Mouse (Mus musculus) G1E (cell line): ENCODE results near the gene Pkn2. TPM values are rescaled to one million over a fixed set of nuclear protein-coding genes. Genes with fewer than 3 reads are reported as not detected.

ENCODE experiments used
- ATAC-seq: 2 replicates; pipeline ENCODE4 v1.8.0; 2016; ENCODE audit warnings: mild to moderate bottlenecking; ENCODE audit not compliant: insufficient number of reproducible peaks, poor library complexity, low FRiP score, severe bottlenecking; ENCODE audit errors: extremely low read depth
- DNase-seq: peaks from one replicate; pipeline ENCODE4 v3.0.0; 2012; ENCODE audit warnings: low spot score
- H3K27me3 ChIP-seq: 2 replicates; pipeline ENCODE4 v1.6.1; 2012; ENCODE audit warnings: mild to moderate bottlenecking, low read length, inconsistent platforms; ENCODE audit not compliant: insufficient read depth
- H3K36me3 ChIP-seq: replicated peaks from 2 replicates; pipeline ENCODE3; 2012; ENCODE audit warnings: mild to moderate bottlenecking, inconsistent platforms
- H3K4me1 ChIP-seq: 2 replicates; pipeline ENCODE4 v1.6.1; 2012; ENCODE audit warnings: low read depth, low read length, inconsistent platforms, mixed read lengths; ENCODE audit not compliant: insufficient read depth
- H3K4me3 ChIP-seq: 2 replicates; pipeline ENCODE4 v1.5.1; 2012; ENCODE audit warnings: low read depth, mild to moderate bottlenecking, inconsistent platforms, low read length, moderate library complexity, mixed read lengths
- H3K9me3 ChIP-seq: replicated peaks from 2 replicates; pipeline ENCODE4 v1.6.1; 2012; ENCODE audit warnings: inconsistent platforms
- CTCF ChIP-seq: IDR thresholded peaks from 2 replicates; pipeline ENCODE4 v1.5.1; 2012; ENCODE audit warnings: low read depth, low read length, inconsistent platforms, mixed read lengths
- GATA1 ChIP-seq: IDR thresholded peaks from 2 replicates; pipeline ENCODE4 v1.6.1; 2012; ENCODE audit warnings: borderline replicate concordance, low read length, inconsistent platforms, mixed read lengths
- GATA2 ChIP-seq: IDR thresholded peaks from 2 replicates; pipeline ENCODE4 v1.6.1; 2012; ENCODE audit warnings: low read depth, low read length, inconsistent platforms, borderline replicate concordance
- POLR2AphosphoS5 ChIP-seq: IDR thresholded peaks from 2 replicates; pipeline ENCODE4 v1.6.1; 2012; ENCODE audit warnings: low read depth, low read length, inconsistent platforms; ENCODE audit not compliant: insufficient replicate concordance
- TAL1 ChIP-seq: conservative IDR thresholded peaks from 2 replicates; pipeline ENCODE4 v1.6.1; 2012; ENCODE audit warnings: low read depth, low read length, inconsistent platforms, mixed read lengths
- polyA plus RNA-seq: library from polyadenylated mRNA; stranded (reverse); fragments of >175 nt; gene quantifications from 2 replicates; pipeline ENCODE4 v1.2.3, GENCODE M21; 2012
- total RNA-seq, 2 experiments: library from RNA; stranded (forward) in 1 of 2; stranded (reverse) in 1 of 2; fragments of 200-1000 nt in 1 of 2; fragments of >200 nt in 1 of 2; fragmentation: Nextera tagmentation in 1 of 2; gene quantifications; 2 replicates each; pipeline ENCODE4 v1.2.3; 2014 to 2017

Gene Pkn2
- total and polyA plus RNA-seq, 3 experiments, result 23.2 to 102 (median 95.0) TPM

DNA sequence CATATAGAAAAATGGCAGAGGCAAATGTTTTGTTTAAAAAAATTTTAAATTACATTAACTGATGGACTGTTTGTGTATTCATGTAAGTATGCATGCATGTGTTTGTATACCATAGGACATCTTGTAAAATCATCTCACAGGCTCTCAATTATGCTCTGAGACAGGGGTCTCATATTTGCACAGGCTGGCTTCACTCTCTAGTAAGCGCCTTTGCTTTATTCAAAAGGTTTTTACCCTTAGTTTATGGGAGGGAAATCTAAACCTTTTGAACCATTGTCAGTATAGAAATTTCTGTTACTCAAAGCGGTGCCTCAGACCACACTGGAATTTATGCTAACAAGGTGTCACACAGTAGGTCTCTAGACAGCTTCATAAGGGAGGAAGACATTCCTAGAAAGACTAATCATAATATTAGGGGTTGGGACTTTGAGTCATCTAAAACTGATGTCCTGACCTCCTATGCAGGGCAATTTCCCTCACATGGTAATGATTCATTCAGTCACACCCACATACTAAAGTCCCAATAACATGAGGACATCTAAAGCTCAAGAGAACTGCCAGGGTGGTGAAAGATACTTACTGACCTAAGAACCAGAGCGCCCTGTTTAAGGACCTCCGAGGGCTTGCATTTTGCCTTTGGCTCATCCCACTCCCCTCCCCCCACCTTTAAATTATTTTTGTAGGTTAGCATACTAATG, 55.2 kb downstream of the Pkn2 start:
- H3K36me3 ChIP-seq, result peaks cover 60% of the 10 kb centered on the region

DNA sequence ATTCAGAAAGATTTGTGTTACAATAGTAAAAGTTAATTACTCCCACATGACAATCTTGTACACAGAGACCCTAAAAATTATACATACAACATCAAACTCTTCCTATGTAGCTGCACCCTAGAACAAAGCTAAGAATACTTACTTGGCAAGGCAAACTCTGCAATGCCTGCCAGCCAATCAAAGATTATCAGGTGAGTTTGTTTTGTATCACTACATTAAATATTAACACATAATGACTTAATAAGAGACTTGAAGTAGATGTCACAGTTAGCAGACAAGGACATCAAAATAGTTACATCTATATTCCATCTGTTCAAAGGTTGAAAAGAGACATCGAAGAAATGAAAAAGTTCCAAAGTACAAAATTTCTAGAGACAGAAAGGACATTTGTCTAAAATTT, 58.2 kb downstream of the Pkn2 start:
- Histone ChIP-seq H3K27me3 (no peaks in the 10 kb centered on the region), H3K4me3 (no peak overlapping the region), H3K9me3 (no peaks in the 10 kb centered on the region), H3K36me3 (peaks cover 61% of the 10 kb centered on the region), H3K4me1 (no peaks in the 10 kb centered on the region)
- DNase-seq (no peak), ATAC-seq (no peak)
- no peak for TF ChIP-seq POLR2AphosphoS5
- no peak for TF ChIP-seq GATA1
- TF ChIP-seq CTCF, result no peak
- TF ChIP-seq GATA2, result no peak
- TF ChIP-seq TAL1, result no peak

More for the DNA sequence above, 55.2 kb downstream of the Pkn2 start:
- Histone ChIP-seq H3K4me3 (no peak overlapping the region), H3K27me3 (no peaks in the 10 kb centered on the region), H3K4me1 (no peaks in the 10 kb centered on the region), H3K9me3 (no peaks in the 10 kb centered on the region)
- DNase-seq (no peak), ATAC-seq (no peak)
- no peak for TF ChIP-seq POLR2AphosphoS5
- TF ChIP-seq CTCF, result no peak
- TF ChIP-seq GATA1, result no peak
- no peak for TF ChIP-seq TAL1
- no peak for TF ChIP-seq GATA2

DNA sequence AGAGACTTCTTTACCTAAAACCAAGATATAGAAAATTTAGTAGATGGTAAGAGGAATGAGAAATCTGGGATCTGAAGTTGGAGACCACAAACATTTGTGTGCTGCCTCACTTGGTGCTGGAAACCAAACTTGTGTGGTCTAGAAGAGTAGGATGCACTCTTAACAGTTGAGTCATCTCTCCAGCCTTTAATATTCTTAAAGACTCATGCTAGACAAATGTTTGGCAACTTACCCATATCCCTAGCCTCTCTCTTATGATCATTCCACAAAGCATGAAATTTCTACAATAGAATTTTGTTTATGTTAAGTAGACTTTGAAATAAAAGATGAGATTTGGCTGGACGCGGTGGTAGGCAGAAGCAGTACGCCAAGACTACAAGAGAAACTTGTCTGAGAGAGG, 64.3 kb downstream of the Pkn2 start:
- no peak overlapping the region for H3K4me3 ChIP-seq
- no peaks in the 10 kb centered on the region for H3K27me3 ChIP-seq
- DNase-seq (no peak), ATAC-seq (no peak)
- no peaks in the 10 kb centered on the region for H3K4me1 ChIP-seq
- TF ChIP-seq TAL1 (no peak), CTCF (no peak), POLR2AphosphoS5 (no peak), GATA1 (no peak), GATA2 (no peak)
- H3K9me3 ChIP-seq, result no peaks in the 10 kb centered on the region
- H3K36me3 ChIP-seq, result peaks cover 60% of the 10 kb centered on the region

DNA sequence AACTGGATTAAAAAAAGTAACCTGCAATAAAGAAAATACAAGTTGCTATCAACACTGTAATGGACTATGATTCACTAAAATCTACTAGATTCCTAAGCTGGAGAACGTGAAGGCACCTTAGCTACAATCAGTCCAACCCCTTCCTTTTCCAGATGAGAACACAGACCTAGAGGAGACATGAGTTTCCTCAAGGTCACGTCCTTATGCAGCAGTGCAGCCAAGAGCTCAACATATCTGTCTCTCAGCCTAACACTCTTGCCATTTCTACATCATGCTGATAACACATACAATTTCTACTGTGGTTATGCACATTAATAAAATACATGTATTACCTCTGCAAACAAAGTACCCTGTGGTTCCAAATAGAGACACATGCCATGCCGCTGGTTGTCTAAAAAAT, 70.2 kb downstream of the Pkn2 start:
- no peak for ATAC-seq
- TF ChIP-seq GATA1 (no peak), GATA2 (no peak), POLR2AphosphoS5 (no peak), TAL1 (no peak), CTCF (no peak)
- Histone ChIP-seq H3K36me3 (peaks cover 67% of the 10 kb centered on the region), H3K9me3 (no peaks in the 10 kb centered on the region), H3K4me3 (no peak overlapping the region), H3K4me1 (no peaks in the 10 kb centered on the region), H3K27me3 (no peaks in the 10 kb centered on the region)
- DNase-seq, result no peak

DNA sequence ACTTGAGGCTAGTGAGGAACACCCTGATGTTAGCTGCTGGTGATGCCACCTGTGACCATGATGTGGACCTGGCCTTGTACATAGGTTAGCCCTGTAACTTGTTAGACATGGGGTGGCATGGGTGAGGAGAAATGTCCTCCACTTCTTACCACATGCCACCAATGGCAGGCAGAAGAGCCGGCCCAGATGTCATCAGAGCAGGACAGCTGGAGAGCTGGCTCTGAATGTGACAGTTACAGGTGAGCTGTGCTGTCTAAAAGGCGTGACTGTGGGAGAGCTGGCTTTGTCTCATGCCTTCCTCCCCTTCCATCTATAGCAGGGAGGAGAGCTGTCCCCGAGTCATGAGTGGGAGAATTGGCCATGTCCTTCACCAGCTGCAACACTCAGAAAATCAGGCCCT, 86.2 kb downstream of the Pkn2 start:
- ATAC-seq, result no peak
- peaks cover 73% of the 10 kb centered on the region for H3K36me3 ChIP-seq
- no peak overlapping the region for H3K4me3 ChIP-seq
- TF ChIP-seq TAL1 (no peak), CTCF (no peak)
- no peak for DNase-seq
- no peaks in the 10 kb centered on the region for H3K9me3 ChIP-seq
- H3K27me3 ChIP-seq, result no peaks in the 10 kb centered on the region
- no peaks in the 10 kb centered on the region for H3K4me1 ChIP-seq

DNA sequence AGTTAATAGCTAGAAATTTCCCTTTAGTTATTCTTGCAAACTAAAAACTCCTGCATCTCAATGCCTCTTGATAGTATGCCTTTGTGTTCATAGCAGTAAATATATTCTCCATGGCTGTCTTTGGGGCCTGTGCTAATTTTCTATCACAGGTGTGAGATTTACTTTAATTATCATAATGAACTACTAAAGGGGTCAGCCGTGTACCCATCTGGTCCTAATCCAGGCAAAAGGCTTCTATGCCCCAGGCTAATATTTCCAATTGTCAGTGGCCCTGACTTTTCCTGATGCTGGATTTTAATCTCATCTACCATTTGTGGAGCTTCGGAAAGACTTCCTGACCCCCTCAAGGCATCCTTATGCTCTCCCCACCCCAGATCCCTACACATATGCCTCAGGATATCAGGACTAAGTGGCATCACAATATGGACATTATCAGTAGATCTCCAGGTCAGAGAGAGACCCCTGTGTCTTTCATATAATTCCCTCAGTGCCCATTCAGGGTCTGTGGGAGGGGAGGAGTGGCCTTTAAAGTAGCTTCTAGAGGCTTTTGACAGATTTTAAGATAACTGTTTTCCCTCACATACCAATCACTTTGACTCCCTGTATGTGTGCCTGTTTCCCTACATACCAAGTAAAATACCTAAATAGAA, 95.3 kb downstream of the Pkn2 start:
- no peak for TF ChIP-seq CTCF
- no peak for TF ChIP-seq TAL1
- no peak for TF ChIP-seq GATA1
- TF ChIP-seq GATA2, result no peak
- no peak for TF ChIP-seq POLR2AphosphoS5
- no peak overlapping the region for H3K4me3 ChIP-seq
- no peak for ATAC-seq
- DNase-seq, result no peak
- no peaks in the 10 kb centered on the region for H3K27me3 ChIP-seq
- H3K4me1 ChIP-seq, result peaks cover 8% of the 10 kb centered on the region; the same call in 1 of the 2 replicates
- H3K9me3 ChIP-seq, result no peaks in the 10 kb centered on the region
- peaks cover 86% of the 10 kb centered on the region for H3K36me3 ChIP-seq

DNA sequence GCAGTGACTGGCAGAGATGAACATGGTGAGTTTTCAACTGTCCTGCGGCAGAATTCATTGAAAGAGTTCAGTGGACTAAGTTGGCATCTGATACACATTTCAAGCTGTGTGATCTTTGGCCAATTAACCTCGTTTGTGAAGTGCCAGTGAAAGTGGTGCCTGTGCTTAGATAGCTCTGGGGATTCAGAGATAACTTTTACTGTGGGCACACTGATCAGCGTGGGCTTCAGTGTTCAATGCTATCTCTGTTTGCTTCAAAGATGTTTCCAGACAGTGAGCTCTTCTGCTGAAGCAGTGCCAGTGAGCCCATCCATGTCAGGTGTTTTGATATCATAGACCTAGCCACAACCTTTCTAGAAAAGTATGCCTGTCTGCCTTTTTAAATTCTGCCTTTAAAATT, 104.6 kb downstream of the Pkn2 start:
- H3K9me3 ChIP-seq, result no peaks in the 10 kb centered on the region
- ATAC-seq (no peak), DNase-seq (no peak)
- no peaks in the 10 kb centered on the region for H3K27me3 ChIP-seq
- H3K36me3 ChIP-seq, result peaks cover 93% of the 10 kb centered on the region
- TF ChIP-seq TAL1 (no peak), POLR2AphosphoS5 (no peak), GATA2 (no peak), CTCF (no peak), GATA1 (no peak)
- H3K4me1 ChIP-seq, result peaks cover 29% of the 10 kb centered on the region
- H3K4me3 ChIP-seq, result no peak overlapping the region
